Mouse (Mus musculus) myocyte (in vitro differentiated cells): ENCODE results near the gene Med12. TPM values are rescaled to one million over a fixed set of nuclear protein-coding genes. Genes with fewer than 3 reads are reported as not detected.
"Not testable (repeated sequence)": the region's sequence is repeated elsewhere in the genome, so short reads cannot be mapped to it uniquely, and the experiment has no call there.

Experiments used
- H3K27me3 ChIP-seq: one replicate; pipeline ENCODE4 v1.6.1; 2011; ENCODE audit not compliant: control insufficient read depth, insufficient read depth, insufficient read length
- H3K36me3 ChIP-seq: one replicate; pipeline ENCODE4 v1.6.1; 2011; ENCODE audit not compliant: control insufficient read depth, insufficient read depth
- H3K4me2 ChIP-seq: one replicate; pipeline ENCODE4 v1.6.1; 2011; ENCODE audit warnings: low read depth, control low read depth
- H3K4me3 ChIP-seq: one replicate; pipeline ENCODE4 v1.5.1; 2011; ENCODE audit warnings: mild to moderate bottlenecking, control low read depth, moderate library complexity
- H3K79me2 ChIP-seq: one replicate; pipeline ENCODE4 v1.6.1; 2011; ENCODE audit not compliant: control insufficient read depth, insufficient read depth
- H3ac ChIP-seq: one replicate; pipeline ENCODE4 v1.6.1; 2011; ENCODE audit not compliant: control insufficient read depth, insufficient read length
- CEBPB ChIP-seq: IDR thresholded peaks from 2 replicates; pipeline ENCODE4 v1.6.1; 2011; ENCODE audit warnings: mild to moderate bottlenecking, moderate library complexity; ENCODE audit not compliant: poor library complexity, insufficient read depth, severe bottlenecking
- E2F4 ChIP-seq: IDR thresholded peaks from one replicate; pipeline ENCODE4 v1.6.1; 2011; ENCODE audit warnings: mild to moderate bottlenecking, control low read depth, moderate library complexity; ENCODE audit not compliant: insufficient read depth
- MAX ChIP-seq: IDR thresholded peaks from one replicate; pipeline ENCODE4 v1.6.1; 2011; ENCODE audit warnings: low read depth, mild to moderate bottlenecking, control low read depth
- MYOD1 ChIP-seq, 3 experiments: IDR thresholded peaks; one replicate each; pipeline ENCODE4 v1.6.1; 2011; ENCODE audit warnings: control low read depth in 2 of 3, low read depth in 2 of 3, mild to moderate bottlenecking in 2 of 3, moderate library complexity in 1 of 3; ENCODE audit not compliant: insufficient read length in 2 of 3, control insufficient read depth in 1 of 3
- MYOG ChIP-seq, 3 experiments: IDR thresholded peaks; one replicate each; pipeline ENCODE4 v1.6.1; 2011; ENCODE audit warnings: control low read depth in 2 of 3, low read depth in 2 of 3, mild to moderate bottlenecking in 2 of 3; ENCODE audit not compliant: insufficient read length in 2 of 3, control insufficient read depth in 1 of 3, insufficient read depth in 1 of 3
- POLR2A ChIP-seq: IDR thresholded peaks from one replicate; pipeline ENCODE4 v1.6.1; 2011; ENCODE audit warnings: low read depth, mild to moderate bottlenecking, control low read depth, moderate library complexity; ENCODE audit not compliant: insufficient read length
- POLR2AphosphoS2 ChIP-seq: IDR thresholded peaks from one replicate; pipeline ENCODE4 v1.6.1; 2011; ENCODE audit warnings: low read depth, control low read depth; ENCODE audit not compliant: insufficient read length
- REST ChIP-seq: IDR thresholded peaks from one replicate; pipeline ENCODE4 v1.6.1; 2011; ENCODE audit warnings: mild to moderate bottlenecking, control low read depth, moderate library complexity; ENCODE audit not compliant: insufficient read depth, insufficient read length
- SRF ChIP-seq: IDR thresholded peaks from one replicate; pipeline ENCODE4 v1.6.1; 2011; ENCODE audit warnings: low read depth; ENCODE audit not compliant: control insufficient read depth, insufficient read length
- TCF12 ChIP-seq: IDR thresholded peaks from one replicate; pipeline ENCODE4 v1.6.1; 2011; ENCODE audit warnings: mild to moderate bottlenecking, control low read depth; ENCODE audit not compliant: poor library complexity, insufficient read depth, severe bottlenecking
- TCF3 ChIP-seq: IDR thresholded peaks from one replicate; pipeline ENCODE4 v1.6.1; 2011; ENCODE audit warnings: low read depth, control low read depth; ENCODE audit not compliant: insufficient read length
- USF1 ChIP-seq: IDR thresholded peaks from one replicate; pipeline ENCODE4 v1.6.1; 2011; ENCODE audit warnings: low read depth, mild to moderate bottlenecking, control low read depth, moderate library complexity
- polyA plus RNA-seq: library from polyadenylated mRNA; unstranded; fragments of >200 nt; fragmentation: generic; extraction: Trizol; gene quantifications from one replicate; pipeline ENCODE4 v1.2.1, GENCODE M21; 2012; ENCODE audit warnings: missing spikeins

Gene Med12
- polyA plus RNA-seq, 1 experiment, result 29.6 TPM

DNA sequence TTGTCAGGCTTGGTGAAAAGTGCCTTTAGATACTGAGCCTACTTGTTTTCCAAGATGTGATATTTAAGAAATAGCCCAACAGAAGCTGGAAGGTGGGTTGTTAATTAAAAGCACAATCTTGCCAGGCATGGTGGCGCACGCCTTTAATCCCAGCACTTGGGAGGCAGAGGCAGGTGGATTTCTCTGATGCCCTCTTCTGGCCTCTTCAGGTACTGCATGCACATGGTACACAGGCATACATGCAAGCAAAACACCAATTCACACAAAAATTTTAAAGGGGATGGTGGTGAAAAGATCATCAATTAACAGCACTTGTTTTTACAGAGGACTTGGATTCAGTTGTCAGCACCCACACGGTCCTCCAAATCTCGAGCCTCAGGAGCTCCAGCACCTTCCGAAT, 60.8 kb downstream of the Med12 start:
- no peak for TF ChIP-seq POLR2AphosphoS2
- TF ChIP-seq MYOG (IDR thresholded peaks at IDR 0.05; ENCODE audit: control insufficient read depth in 1 of 3, insufficient read depth in 1 of 3, insufficient read length in 2 of 3, low read depth in 2 of 3), result no peak
- TF ChIP-seq CEBPB, result no peak
- no peak for TF ChIP-seq REST
- no peak for TF ChIP-seq TCF12
- TF ChIP-seq MAX, result no peak
- no peaks in the 10 kb centered on the region for H3K36me3 ChIP-seq
- no peak overlapping the region for H3K4me3 ChIP-seq
- H3K4me2 ChIP-seq, result no peak overlapping the region
- H3K27me3 ChIP-seq, result no peaks in the 10 kb centered on the region
- no peak overlapping the region for H3ac ChIP-seq
- H3K79me2 ChIP-seq, result no peaks in the 10 kb centered on the region

DNA sequence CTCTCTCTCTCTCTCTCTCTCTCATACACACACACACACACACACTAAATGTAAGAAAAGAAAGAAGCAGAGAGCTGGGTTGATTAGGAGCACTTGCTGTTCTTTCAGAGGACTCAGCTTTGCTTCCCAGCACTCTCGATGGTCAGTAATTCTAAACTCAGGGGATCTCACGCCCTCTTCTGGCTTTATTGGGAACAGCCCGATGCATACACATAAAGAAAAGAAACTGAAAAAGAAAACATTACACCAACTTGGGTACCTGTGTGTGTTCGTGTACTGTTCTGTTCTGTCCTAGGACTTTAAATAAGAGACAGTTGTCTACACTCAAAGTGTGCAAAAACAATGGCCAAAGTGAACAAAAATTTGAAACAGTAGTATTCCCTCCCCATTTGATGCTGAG, 64.8 kb downstream of the Med12 start:
- Histone ChIP-seq H3ac (no peak overlapping the region), H3K27me3 (no peaks in the 10 kb centered on the region), H3K4me2 (no peak overlapping the region), H3K4me3 (no peak overlapping the region), H3K36me3 (no peaks in the 10 kb centered on the region), H3K79me2 (no peaks in the 10 kb centered on the region)
- TF ChIP-seq MYOD1 (IDR thresholded peaks at IDR 0.05; ENCODE audit: control insufficient read depth in 1 of 3, insufficient read length in 2 of 3, low read depth in 2 of 3), result no peak
- no peak for TF ChIP-seq SRF
- no peak for TF ChIP-seq MAX

DNA sequence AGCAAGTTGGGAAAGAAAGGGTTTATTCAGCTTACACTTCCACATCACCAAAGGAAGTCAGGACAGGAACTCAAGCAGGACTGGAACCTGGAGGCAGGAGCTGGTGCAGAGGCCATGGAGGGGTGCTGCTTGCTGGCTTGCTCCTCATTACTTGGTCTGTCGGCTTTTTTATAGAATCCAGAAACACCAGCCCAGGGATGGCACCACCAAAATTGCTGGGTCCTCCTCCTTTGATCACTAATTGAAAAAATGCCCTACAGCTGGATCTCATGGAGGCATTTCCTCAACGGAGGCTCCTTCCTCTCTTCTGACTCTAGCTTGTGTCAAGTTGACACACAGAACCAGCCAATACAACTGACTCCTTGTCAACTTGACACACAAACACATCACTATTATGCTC, 69.0 kb downstream of the Med12 start:
- not testable (repeated sequence) for H3K36me3 ChIP-seq

DNA sequence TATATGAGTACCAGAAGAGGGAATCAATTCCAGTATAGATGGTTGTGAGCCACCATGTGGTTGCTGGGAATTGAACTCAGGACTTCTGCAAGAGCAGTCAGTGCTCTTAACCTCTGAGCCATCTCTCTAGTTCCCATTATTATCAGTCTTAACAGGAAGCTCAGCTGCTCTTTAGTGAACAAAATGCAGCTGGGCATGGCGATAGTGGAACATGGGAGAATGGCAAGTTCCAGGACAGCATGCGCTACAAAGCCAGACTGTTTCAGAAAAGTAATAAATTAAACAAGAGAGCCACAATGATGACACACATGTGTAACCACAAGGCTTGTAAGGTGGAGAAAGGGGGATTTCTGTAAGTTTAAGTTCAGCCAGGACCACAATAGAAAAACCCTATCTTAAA, 71.6 kb downstream of the Med12 start:
- Histone ChIP-seq H3K27me3 (no peaks in the 10 kb centered on the region), H3ac (no peak overlapping the region), H3K4me3 (no peak overlapping the region), H3K4me2 (no peak overlapping the region), H3K36me3 (no peaks in the 10 kb centered on the region), H3K79me2 (no peaks in the 10 kb centered on the region)
- TF ChIP-seq MYOD1 (IDR thresholded peaks at IDR 0.05; ENCODE audit: control insufficient read depth in 1 of 3, insufficient read length in 2 of 3, low read depth in 2 of 3), result no peak
- TF ChIP-seq SRF, result no peak
- no peak for TF ChIP-seq TCF12
- TF ChIP-seq TCF3, result no peak
- no peak for TF ChIP-seq POLR2AphosphoS2
- TF ChIP-seq MYOG (IDR thresholded peaks at IDR 0.05; ENCODE audit: control insufficient read depth in 1 of 3, insufficient read depth in 1 of 3, insufficient read length in 2 of 3, low read depth in 2 of 3), result no peak
- TF ChIP-seq REST, result no peak
- no peak for TF ChIP-seq E2F4
- TF ChIP-seq POLR2A, result no peak
- no peak for TF ChIP-seq CEBPB
- no peak for TF ChIP-seq USF1
- no peak for TF ChIP-seq MAX

More for the DNA sequence above, 69.0 kb downstream of the Med12 start:
- H3K27me3 ChIP-seq, H3K79me2 ChIP-seq, H3ac ChIP-seq, H3K4me3 ChIP-seq, H3K4me2 ChIP-seq: not testable (repeated sequence)

DNA sequence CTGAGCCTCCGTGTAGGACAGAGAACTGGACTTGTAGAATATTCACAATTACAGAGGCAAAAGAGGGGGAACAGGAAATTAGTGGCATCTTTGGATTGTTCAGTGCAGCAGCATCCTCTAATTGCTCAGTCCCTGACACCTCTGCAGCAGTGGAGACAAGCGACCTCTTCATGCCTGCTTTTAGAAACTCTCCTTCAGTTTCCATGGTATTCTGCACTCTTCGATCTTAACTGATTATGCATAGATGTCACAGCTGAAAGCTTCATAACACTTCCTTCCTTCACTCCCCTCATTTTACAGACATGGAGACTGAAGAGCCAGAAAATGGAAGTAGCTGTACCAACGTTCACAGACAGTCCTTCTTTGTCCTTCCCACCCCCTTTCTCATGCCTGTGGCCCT, 72.6 kb downstream of the Med12 start:
- H3K36me3 ChIP-seq, result no peaks in the 10 kb centered on the region
- H3K4me3 ChIP-seq, result no peak overlapping the region
- H3ac ChIP-seq, result no peak overlapping the region
- TF ChIP-seq MYOD1 (IDR thresholded peaks at IDR 0.05; ENCODE audit: control insufficient read depth in 1 of 3, insufficient read length in 2 of 3, low read depth in 2 of 3) (no peak), E2F4 (no peak), TCF12 (no peak), MYOG (IDR thresholded peaks at IDR 0.05; ENCODE audit: control insufficient read depth in 1 of 3, insufficient read depth in 1 of 3, insufficient read length in 2 of 3, low read depth in 2 of 3) (no peak), SRF (no peak), MAX (no peak), TCF3 (no peak), POLR2AphosphoS2 (no peak), CEBPB (no peak), USF1 (no peak), REST (no peak), POLR2A (no peak)
- no peak overlapping the region for H3K4me2 ChIP-seq
- H3K79me2 ChIP-seq, result no peaks in the 10 kb centered on the region
- no peaks in the 10 kb centered on the region for H3K27me3 ChIP-seq

Other genes starting within 250 kb of the Med12 start
- gene Tex11, start 214.4 kb upstream of the Med12 start, polyA plus RNA-seq, result not detected
- 19.0 TPM for gene Slc7a3, start 188.0 kb upstream of the Med12 start, polyA plus RNA-seq
- 46.3 TPM for gene Snx12, start 51.5 kb upstream of the Med12 start, polyA plus RNA-seq
- 20.0 TPM for gene Foxo4, start 19.5 kb upstream of the Med12 start, polyA plus RNA-seq
- gene Gm614, start 10.0 kb upstream of the Med12 start, polyA plus RNA-seq, result not detected
- gene Il2rg, start 5.8 kb upstream of the Med12 start, polyA plus RNA-seq, result 4.5 TPM
- gene Gm20489, start 5.0 kb upstream of the Med12 start, polyA plus RNA-seq, result not detected
- not detected for gene Nlgn3, start 25.1 kb downstream of the Med12 start, polyA plus RNA-seq
- gene Gjb1, start 102.3 kb downstream of the Med12 start, polyA plus RNA-seq, result not detected
- 16.9 TPM for gene Zmym3, start 146.8 kb downstream of the Med12 start, polyA plus RNA-seq
- gene Nono, start 155.3 kb downstream of the Med12 start, polyA plus RNA-seq, result 183 TPM
- gene Itgb1bp2, start 175.1 kb downstream of the Med12 start, polyA plus RNA-seq, result 114 TPM